Mouse (Mus musculus): Measurements from ENCODE around the gene Bcar1. TPM values are rescaled to one million over a fixed set of nuclear protein-coding genes. Genes with fewer than 3 reads are reported as not detected.

The Bcar1 gene
- polyA plus RNA-seq, 1 experiment, result 136 TPM

- Histone ChIP-seq H3K79me2 (ENCODE audit: control insufficient read depth, insufficient read depth) (peaks cover 87% of the 10 kb centered on the region), H3K27me3 (ENCODE audit: control insufficient read depth, insufficient read depth, insufficient read length) (no peaks in the 10 kb centered on the region), H3ac (ENCODE audit: control insufficient read depth, insufficient read length, low read depth) (no peak overlapping the region), H3K4me3 (ENCODE audit: insufficient read depth, poor library complexity, severe bottlenecking) (no peak overlapping the region), H3K79me3 (ENCODE audit: low read depth) (peaks cover 72% of the 10 kb centered on the region), H3K36me3 (ENCODE audit: control insufficient read depth, insufficient read depth) (peaks cover 9% of the 10 kb centered on the region)
- TF ChIP-seq MYOG (IDR thresholded peaks at IDR 0.05; ENCODE audit: control insufficient read depth, extremely low read depth, insufficient read length), result no peak
- TF ChIP-seq CEBPB (IDR thresholded peaks at IDR 0.05; ENCODE audit: low read depth), result no peak
- no peak for TF ChIP-seq MAX (IDR thresholded peaks at IDR 0.05)
- TF ChIP-seq CTCF (IDR thresholded peaks at IDR 0.05; ENCODE audit: control insufficient read depth, insufficient read depth, insufficient read length), result no peak
- no peak for TF ChIP-seq USF1 (IDR thresholded peaks at IDR 0.05; ENCODE audit: low read depth)
- TF ChIP-seq MYOD1 (IDR thresholded peaks at IDR 0.05; ENCODE audit: control insufficient read depth, insufficient read length, low read depth), result no peak
- TF ChIP-seq FOSL1 (IDR thresholded peaks at IDR 0.05; ENCODE audit: insufficient read depth, low read length, poor library complexity, severe bottlenecking), result no peak
These were observed 2.6 kb downstream of the Bcar1 start for GRCm38 (mm10) chr8:111740994-111741393.

DNA sequence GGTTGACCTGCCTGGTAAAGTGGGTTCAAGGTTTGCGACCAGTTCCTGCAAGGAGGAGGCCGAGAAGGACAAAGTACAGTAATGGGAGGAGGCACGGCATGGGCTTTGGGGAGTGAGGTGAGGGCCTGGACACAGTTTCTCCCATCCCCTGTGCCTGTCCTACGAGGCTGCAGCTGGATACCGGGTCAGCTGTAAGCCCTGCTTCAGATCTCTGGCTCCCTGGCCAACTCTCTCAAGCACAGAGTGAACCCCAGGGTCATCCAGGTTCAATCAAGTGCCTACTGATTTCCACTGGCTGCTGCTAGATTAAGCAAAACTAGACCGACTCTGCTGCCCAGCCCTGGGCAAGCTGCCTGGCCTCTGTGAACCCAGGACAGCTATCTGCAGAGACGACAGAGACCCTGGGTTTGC is 3.3 kb downstream of the Bcar1 start:
- peaks cover 14% of the 10 kb centered on the region for H3K36me3 ChIP-seq (ENCODE audit: control insufficient read depth, insufficient read depth)
- no peak overlapping the region for H3ac ChIP-seq (ENCODE audit: control insufficient read depth, insufficient read length, low read depth)
- H3K27me3 ChIP-seq (ENCODE audit: control insufficient read depth, insufficient read depth, insufficient read length), result no peaks in the 10 kb centered on the region
- no peak for TF ChIP-seq MYOD1 (IDR thresholded peaks at IDR 0.05; ENCODE audit: control insufficient read depth, insufficient read length, low read depth)
- TF ChIP-seq MYOG (IDR thresholded peaks at IDR 0.05; ENCODE audit: control insufficient read depth, extremely low read depth, insufficient read length), result no peak
- TF ChIP-seq FOSL1 (IDR thresholded peaks at IDR 0.05; ENCODE audit: insufficient read depth, low read length, poor library complexity, severe bottlenecking), result no peak
- TF ChIP-seq CEBPB (IDR thresholded peaks at IDR 0.05; ENCODE audit: low read depth), result no peak
- TF ChIP-seq MAX (IDR thresholded peaks at IDR 0.05), result no peak
- no peak for TF ChIP-seq CTCF (IDR thresholded peaks at IDR 0.05; ENCODE audit: control insufficient read depth, insufficient read depth, insufficient read length)
- TF ChIP-seq USF1 (IDR thresholded peaks at IDR 0.05; ENCODE audit: low read depth), result no peak
- peaks cover 79% of the 10 kb centered on the region for H3K79me3 ChIP-seq (ENCODE audit: low read depth)
- no peak overlapping the region for H3K4me3 ChIP-seq (ENCODE audit: insufficient read depth, poor library complexity, severe bottlenecking)
- peaks cover 94% of the 10 kb centered on the region for H3K79me2 ChIP-seq (ENCODE audit: control insufficient read depth, insufficient read depth)

DNA sequence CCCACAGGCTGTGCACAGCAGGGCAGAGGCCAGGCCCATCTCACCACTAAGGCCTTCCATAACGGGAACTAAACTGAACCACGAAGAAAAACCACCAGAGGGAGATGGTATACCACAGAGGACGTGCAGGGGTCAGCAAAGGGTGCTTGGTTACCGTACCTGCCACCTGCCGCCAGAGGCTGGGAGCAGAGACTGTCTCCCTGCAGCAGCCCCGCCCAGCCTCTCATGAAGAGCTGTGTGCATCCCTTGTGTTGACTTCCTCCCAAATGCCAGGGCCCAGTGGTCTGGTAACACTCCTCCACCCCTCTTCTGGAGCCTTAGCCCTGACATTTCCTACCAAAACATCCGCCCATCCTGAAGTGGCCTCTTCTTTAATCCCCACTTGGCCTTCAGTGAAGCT is 4.0 kb downstream of the Bcar1 start:
- no peak overlapping the region for H3ac ChIP-seq (ENCODE audit: control insufficient read depth, insufficient read length, low read depth)
- TF ChIP-seq MYOD1 (IDR thresholded peaks at IDR 0.05; ENCODE audit: control insufficient read depth, insufficient read length, low read depth), result no peak
- TF ChIP-seq MYOG (IDR thresholded peaks at IDR 0.05; ENCODE audit: control insufficient read depth, extremely low read depth, insufficient read length), result no peak
- TF ChIP-seq MAX (IDR thresholded peaks at IDR 0.05), result no peak
- TF ChIP-seq USF1 (IDR thresholded peaks at IDR 0.05; ENCODE audit: low read depth), result no peak
- TF ChIP-seq CTCF (IDR thresholded peaks at IDR 0.05; ENCODE audit: control insufficient read depth, insufficient read depth, insufficient read length), result no peak
- TF ChIP-seq CEBPB (IDR thresholded peaks at IDR 0.05; ENCODE audit: low read depth), result no peak
- no peak for TF ChIP-seq FOSL1 (IDR thresholded peaks at IDR 0.05; ENCODE audit: insufficient read depth, low read length, poor library complexity, severe bottlenecking)
- no peak overlapping the region for H3K4me3 ChIP-seq (ENCODE audit: insufficient read depth, poor library complexity, severe bottlenecking)
- H3K79me2 ChIP-seq (ENCODE audit: control insufficient read depth, insufficient read depth), result peaks cover 100% of the 10 kb centered on the region
- peaks cover 14% of the 10 kb centered on the region for H3K36me3 ChIP-seq (ENCODE audit: control insufficient read depth, insufficient read depth)
- no peaks in the 10 kb centered on the region for H3K27me3 ChIP-seq (ENCODE audit: control insufficient read depth, insufficient read depth, insufficient read length)
- peaks cover 86% of the 10 kb centered on the region for H3K79me3 ChIP-seq (ENCODE audit: low read depth)

DNA sequence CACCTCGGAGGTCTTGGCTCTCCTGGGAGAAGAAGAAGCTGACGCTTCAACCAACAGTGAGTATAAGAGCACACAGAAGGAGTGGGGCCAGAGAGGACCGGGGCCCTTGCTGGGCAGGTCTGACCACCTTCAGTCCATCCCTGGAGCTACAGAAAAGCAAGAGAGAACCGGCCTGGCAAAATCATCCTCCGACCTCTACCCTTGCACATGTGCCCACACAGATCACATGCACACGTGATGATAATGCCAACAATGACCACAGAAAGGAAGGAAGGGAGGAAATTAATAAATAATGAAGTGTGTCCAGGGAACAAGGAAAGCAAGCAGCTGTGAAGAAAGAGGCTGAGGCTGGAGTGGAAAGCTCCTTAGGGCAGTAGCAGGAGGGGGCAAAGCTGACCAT is 4.7 kb downstream of the Bcar1 start:
- TF ChIP-seq MYOD1 (IDR thresholded peaks at IDR 0.05; ENCODE audit: control insufficient read depth, insufficient read length, low read depth) (no peak), USF1 (IDR thresholded peaks at IDR 0.05; ENCODE audit: low read depth) (peak; percentile 36)
- peaks cover 14% of the 10 kb centered on the region for H3K36me3 ChIP-seq (ENCODE audit: control insufficient read depth, insufficient read depth)
- H3ac ChIP-seq (ENCODE audit: control insufficient read depth, insufficient read length, low read depth), result no peak overlapping the region
- H3K27me3 ChIP-seq (ENCODE audit: control insufficient read depth, insufficient read depth, insufficient read length), result no peaks in the 10 kb centered on the region
- H3K79me2 ChIP-seq (ENCODE audit: control insufficient read depth, insufficient read depth), result peaks cover 100% of the 10 kb centered on the region
- H3K4me3 ChIP-seq (ENCODE audit: insufficient read depth, poor library complexity, severe bottlenecking), result no peak overlapping the region
- peaks cover 93% of the 10 kb centered on the region for H3K79me3 ChIP-seq (ENCODE audit: low read depth)

DNA sequence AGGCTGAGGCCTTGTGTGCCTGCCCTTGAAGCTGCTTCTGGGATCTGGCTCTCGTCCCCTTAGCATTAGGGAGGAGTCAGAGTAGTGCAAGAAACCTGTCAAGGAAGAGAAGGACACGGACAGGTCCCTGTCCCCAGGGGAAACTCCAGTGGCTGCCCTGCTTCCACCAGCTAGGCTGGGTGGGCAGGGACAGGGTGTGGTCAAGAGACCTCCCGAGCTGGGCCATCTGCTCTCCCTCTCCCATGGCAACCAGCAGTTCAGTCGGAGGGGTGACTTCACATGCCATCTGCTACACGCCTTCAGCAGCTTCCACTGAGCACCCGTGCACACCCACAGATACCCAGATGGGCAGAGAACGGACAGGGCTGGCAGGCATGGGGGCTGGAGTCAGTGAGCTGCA is 7.3 kb downstream of the Bcar1 start:
- Histone ChIP-seq H3ac (ENCODE audit: control insufficient read depth, insufficient read length, low read depth) (peak overlapping the region; percentile 37), H3K27me3 (ENCODE audit: control insufficient read depth, insufficient read depth, insufficient read length) (no peaks in the 10 kb centered on the region), H3K79me2 (ENCODE audit: control insufficient read depth, insufficient read depth) (peaks cover 100% of the 10 kb centered on the region), H3K36me3 (ENCODE audit: control insufficient read depth, insufficient read depth) (peaks cover 14% of the 10 kb centered on the region), H3K4me3 (ENCODE audit: insufficient read depth, poor library complexity, severe bottlenecking) (no peak overlapping the region), H3K79me3 (ENCODE audit: low read depth) (peaks cover 94% of the 10 kb centered on the region)
- no peak for TF ChIP-seq CTCF (IDR thresholded peaks at IDR 0.05; ENCODE audit: control insufficient read depth, insufficient read depth, insufficient read length)
- TF ChIP-seq MAX (IDR thresholded peaks at IDR 0.05), result no peak
- no peak for TF ChIP-seq USF1 (IDR thresholded peaks at IDR 0.05; ENCODE audit: low read depth)
- TF ChIP-seq FOSL1 (IDR thresholded peaks at IDR 0.05; ENCODE audit: insufficient read depth, low read length, poor library complexity, severe bottlenecking), result no peak
- no peak for TF ChIP-seq MYOD1 (IDR thresholded peaks at IDR 0.05; ENCODE audit: control insufficient read depth, insufficient read length, low read depth)
- no peak for TF ChIP-seq CEBPB (IDR thresholded peaks at IDR 0.05; ENCODE audit: low read depth)
- TF ChIP-seq MYOG (IDR thresholded peaks at IDR 0.05; ENCODE audit: control insufficient read depth, extremely low read depth, insufficient read length), result no peak

GRCm38 (mm10) chr8:111735791-111736190 is 7.8 kb downstream of the Bcar1 start:
- TF ChIP-seq MYOG (IDR thresholded peaks at IDR 0.05; ENCODE audit: control insufficient read depth, extremely low read depth, insufficient read length), result no peak
- TF ChIP-seq FOSL1 (IDR thresholded peaks at IDR 0.05; ENCODE audit: insufficient read depth, low read length, poor library complexity, severe bottlenecking), result no peak
- TF ChIP-seq CTCF (IDR thresholded peaks at IDR 0.05; ENCODE audit: control insufficient read depth, insufficient read depth, insufficient read length), result no peak
- TF ChIP-seq MYOD1 (IDR thresholded peaks at IDR 0.05; ENCODE audit: control insufficient read depth, insufficient read length, low read depth), result no peak
- TF ChIP-seq CEBPB (IDR thresholded peaks at IDR 0.05; ENCODE audit: low read depth), result no peak
- TF ChIP-seq MAX (IDR thresholded peaks at IDR 0.05), result no peak
- no peak for TF ChIP-seq USF1 (IDR thresholded peaks at IDR 0.05; ENCODE audit: low read depth)
- H3K4me3 ChIP-seq (ENCODE audit: insufficient read depth, poor library complexity, severe bottlenecking), result no peak overlapping the region
- H3K79me3 ChIP-seq (ENCODE audit: low read depth), result peaks cover 94% of the 10 kb centered on the region
- H3ac ChIP-seq (ENCODE audit: control insufficient read depth, insufficient read length, low read depth), result no peak overlapping the region
- no peaks in the 10 kb centered on the region for H3K27me3 ChIP-seq (ENCODE audit: control insufficient read depth, insufficient read depth, insufficient read length)
- peaks cover 13% of the 10 kb centered on the region for H3K36me3 ChIP-seq (ENCODE audit: control insufficient read depth, insufficient read depth)
- H3K79me2 ChIP-seq (ENCODE audit: control insufficient read depth, insufficient read depth), result peaks cover 100% of the 10 kb centered on the region
